Comparison of ENCODE assay signal across 27 mouse cellular contexts in genomic region chr12:76281111-76281660, GRCm38 (mm10). TPM values are rescaled to one million over a fixed set of nuclear protein-coding genes. Genes with fewer than 3 reads are reported as not detected.
DNase-seq lines count a peak whose midpoint lies in the region; TF ChIP-seq lines count a peak whose summit lies in the region.
"Had no signal": no experiment of that assay in that cellular context is flagged by ENCODE, and none has a peak within 500 bp of the region (broad histone marks: within the 10 kb centered on the region; RNA-seq: fewer than 3 reads in every experiment).

No protein-coding gene starts in this region.

- H3K27ac ChIP-seq in left cerebral cortex, adult 2 months: peak overlapping the region; percentile 24
- H3K27ac ChIP-seq: embryonic facial prominence, embryonic 10.5 days; embryonic facial prominence, embryonic 13.5 days; forebrain, embryonic 10.5 days; forebrain, embryonic 13.5 days; heart, adult 2 months; hindbrain, embryonic 14.5 days; hindbrain, postnatal 0 days had no signal

- DNase-seq in adrenal gland, adult 8-10 months: peak; percentile 47
- DNase-seq in adrenal gland, postnatal 14 days: no peak
- DNase-seq in left cerebral cortex, adult 2 months (ENCODE audit: extremely low spot score in 1 of 2, low spot score in 2 of 2): no peak
- DNase-seq in left cerebral cortex, adult 8-10 months (ENCODE audit: low spot score in 2 of 2): no peak
- peak; percentile 43 to 46 for DNase-seq in adrenal gland, postnatal 36 days
- no peak for DNase-seq in kidney, postnatal 4 days
- DNase-seq: cerebellum, adult 11-12 months; cerebellum, adult 8-10 months; cerebellum, postnatal 10 days; cerebellum, postnatal 36 days; embryo, embryonic 11 days; gastrocnemius, postnatal 10 days; gastrocnemius, postnatal 36 days; heart, adult 2 months; heart, postnatal 14 days; heart, postnatal 4 days had no signal

- H3K4me3 ChIP-seq in left cerebral cortex, adult 2 months: no peak overlapping the region
- H3K4me3 ChIP-seq: embryonic facial prominence, embryonic 10.5 days; embryonic facial prominence, embryonic 13.5 days; erythroblast, embryonic 14.5 days; forebrain, embryonic 10.5 days; forebrain, embryonic 13.5 days; heart, adult 2 months; heart, embryonic 10.5 days; heart, embryonic 13.5 days had no signal

- no peak for TF ChIP-seq CTCF in left cerebral cortex, adult 2 months (IDR thresholded peaks at IDR 0.05)

- intact Hi-C loops in left cerebral cortex, adult 2 months (cut with DNase I): loop anchor here (5.0 kb wide), 1 partner anchor 46 kb away; no protein-coding TSS in a partner anchor

RNA-seq across cellular contexts. Expression of gene Mthfd1, which starts 26.1 kb away (rescaled TPM):
- 10 to 100 TPM; 42.3 to 50.6 (median 43.3) TPM for total RNA-seq in adrenal gland, adult 8-10 months (2022)
- total RNA-seq in adrenal gland, postnatal 14 days (2021): 46.8 and 61.0 TPM in 2 replicates
- 10 to 100 TPM; 40.0 to 40.3 TPM for total RNA-seq in left cerebral cortex, adult 2 months (2021)
- 10 to 100 TPM; 42.5 to 45.2 (median 42.9) TPM for total RNA-seq in left cerebral cortex, adult 8-10 months (2022)
- total RNA-seq in adrenal gland, postnatal 36 days (2021): 10 to 100 TPM; 34.6 to 59.6 TPM

RNA-seq across cellular contexts. Expression of gene Tex21, which starts 34.6 kb away (rescaled TPM):
- total RNA-seq in adrenal gland, adult 8-10 months (2022): not detected
- not detected in 2 replicates for total RNA-seq in adrenal gland, postnatal 14 days (2021)
- not detected for total RNA-seq in left cerebral cortex, adult 2 months (2021)
- not detected for total RNA-seq in left cerebral cortex, adult 8-10 months (2022)
- total RNA-seq in adrenal gland, postnatal 36 days (2021): not detected
- total RNA-seq: gastrocnemius, adult 18-20 months; gastrocnemius, postnatal 10 days; gastrocnemius, postnatal 36 days; granulocyte monocyte progenitor cell, adult 5-6 weeks; heart, adult 2 months; heart, postnatal 14 days; heart, postnatal 4 days; hindbrain, postnatal 0 days had no signal

RNA-seq across cellular contexts. Expression of gene Akap5, which starts 43.5 kb away (rescaled TPM):
- 1 to 10 TPM in 1 of 4 experiments, under 1 TPM in 3; 0.35 to 1.1 (median 0.63) TPM for total RNA-seq in adrenal gland, adult 8-10 months (2022)
- total RNA-seq in adrenal gland, postnatal 14 days (2021): 3.4 and 4.3 TPM in 2 replicates
- 10 to 100 TPM; 85.4 to 93.5 TPM for total RNA-seq in left cerebral cortex, adult 2 months (2021)
- total RNA-seq in left cerebral cortex, adult 8-10 months (2022): 10 to 100 TPM; 87.0 to 91.3 (median 88.8) TPM
- total RNA-seq in adrenal gland, postnatal 36 days (2021): under 1 TPM; 0.46 to 0.83 TPM

Comparison
In these comparisons a context has a peak if more than half of its experiments do, and no peak if none do; other contexts are left out.
1. DNase-seq: peak in adrenal gland, adult 8-10 months (single experiment) and adrenal gland, postnatal 36 days (2 of 2); none in adrenal gland, postnatal 14 days (single experiment), left cerebral cortex, adult 2 months (0 of 2), left cerebral cortex, adult 8-10 months (0 of 2) and kidney, postnatal 4 days (0 of 2).
2. RNA of gene Akap5, which starts 43.5 kb away (total RNA-seq): 85.4 to 93.5 TPM in left cerebral cortex, adult 2 months and 87.0 to 91.3 TPM in left cerebral cortex, adult 8-10 months; 3.4 to 4.3 TPM in adrenal gland, postnatal 14 days, 0.46 to 0.83 TPM in adrenal gland, postnatal 36 days and 0.35 to 1.1 TPM in adrenal gland, adult 8-10 months; every median in the first group is over 10 times any median in the second.